Mouse (Mus musculus) CD4-positive naive resting alpha-beta T cell, adult 76 days (primary cell): ENCODE data around the gene Olfr470. TPM values are rescaled to one million over a fixed set of nuclear protein-coding genes. Genes with fewer than 3 reads are reported as not detected.

ENCODE experiments used
- total RNA-seq: library from RNA; stranded (reverse); gene quantifications from one replicate; pipeline ENCODE4 v1.2.4, GENCODE M21; 2023

Gene Olfr470
- total RNA-seq = not detected

GRCm38 (mm10) chr7:107847390-107847789 is at the start of gene Olfr470:
TSS of gene Olfr470 (minus strand) at chr7:107847490.

GRCm38 (mm10) chr7:107825441-107825840 is 21.8 kb downstream of the Olfr470 start, which contains the start of gene Olfr469:
TSS of gene Olfr469 (minus strand) at chr7:107825541.

DNA sequence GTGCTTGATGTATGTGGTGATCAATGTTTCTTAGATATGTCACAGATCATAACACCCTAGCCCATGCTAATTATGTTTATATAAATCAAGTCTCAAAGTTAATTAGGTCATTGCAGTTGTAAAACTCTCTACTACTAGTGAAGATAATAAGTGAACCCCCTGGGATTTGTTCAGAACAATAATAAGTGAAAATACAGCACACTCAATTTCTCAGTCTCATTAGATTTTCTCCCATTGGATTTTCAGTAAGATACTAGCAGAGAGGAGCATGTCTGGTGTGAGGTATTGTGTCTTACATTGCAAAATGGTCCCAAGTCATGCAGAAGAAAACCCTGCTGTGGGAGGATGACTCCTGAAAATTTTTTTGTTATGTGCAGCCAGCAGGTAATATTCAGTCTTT is 35.3 kb downstream of the Olfr470 start, which contains the start of gene Olfr467:
TSS of gene Olfr467 (plus strand) at position 301 of the 400 bp plus-strand sequence.

DNA sequence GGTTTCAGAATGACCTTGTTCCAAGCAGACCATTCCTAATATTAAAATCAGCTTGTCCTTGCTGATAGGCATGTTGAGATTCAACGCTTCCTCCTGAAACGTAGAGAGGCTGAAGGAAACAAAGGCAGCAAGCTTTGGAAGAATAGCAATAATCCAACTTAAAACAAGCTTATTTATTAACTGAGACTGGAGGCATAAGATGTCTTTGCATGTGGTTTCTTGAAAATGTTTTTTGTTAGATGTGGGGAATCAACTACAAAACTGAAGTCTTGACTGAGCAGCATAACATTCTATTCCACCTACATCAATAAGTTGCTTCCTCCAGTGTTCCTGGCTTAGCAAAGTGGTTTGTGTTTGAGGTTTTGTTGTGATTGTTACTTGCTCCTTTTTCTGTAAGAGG is 46.2 kb downstream of the Olfr470 start, which contains the start of gene Ovch2:
TSS of gene Ovch2 (minus strand) at position 101 of the 400 bp plus-strand sequence.

Other genes with a start within 250 kb of the Olfr470 start
- gene 5330417H12Rik, start 222.3 kb downstream of the Olfr470 start, total RNA-seq = not detected
- gene Cyb5r2, start 89.5 kb downstream of the Olfr470 start, total RNA-seq = not detected
- not detected for gene Ovch2, start 46.3 kb downstream of the Olfr470 start, total RNA-seq
- gene Olfr467, start 35.2 kb downstream of the Olfr470 start, total RNA-seq = not detected
- not detected for gene Olfr469, start 21.9 kb downstream of the Olfr470 start, total RNA-seq
- 0.09 TPM for gene Olfr472, start 50.4 kb upstream of the Olfr470 start, total RNA-seq
- gene Olfr473, start 83.0 kb upstream of the Olfr470 start, total RNA-seq = not detected
- not detected for gene Olfr474, start 107.2 kb upstream of the Olfr470 start, total RNA-seq
- gene Olfr476, start 117.3 kb upstream of the Olfr470 start, total RNA-seq = not detected
- not detected for gene Olfr477, start 139.2 kb upstream of the Olfr470 start, total RNA-seq
- not detected for gene Olfr478, start 186.5 kb upstream of the Olfr470 start, total RNA-seq
- gene Olfr479, start 203.2 kb upstream of the Olfr470 start, total RNA-seq = not detected
- gene Olfr480, start 219.9 kb upstream of the Olfr470 start, total RNA-seq = not detected
- gene Olfr481, start 232.4 kb upstream of the Olfr470 start, total RNA-seq = not detected